Comparison of ENCODE assay signal across 10 mouse cellular contexts in genomic region chr11:7215703-7216102, GRCm38 (mm10). TPM values are rescaled to one million over a fixed set of nuclear protein-coding genes. Genes with fewer than 3 reads are reported as not detected.
A peak's percentile ranks its signal among the peaks of the same experiment; 100 is the strongest.
DNase-seq lines count a peak whose midpoint lies in the region; ATAC-seq lines count a peak whose summit lies in the region.
"Had no signal": no experiment of that assay in that cellular context is flagged by ENCODE, and none has a peak within 500 bp of the region (broad histone marks: within the 10 kb centered on the region; RNA-seq: fewer than 3 reads in every experiment).

No protein-coding gene starts in this region.

- H3K36me3 ChIP-seq in forebrain, embryonic 11.5 days (ENCODE audit: control insufficient read depth, insufficient read depth, low read length), result no peaks in the 10 kb centered on the region
- no peaks in the 10 kb centered on the region for H3K36me3 ChIP-seq in forebrain, embryonic 13.5 days (ENCODE audit: poor library complexity, severe bottlenecking)

- ATAC-seq in forebrain, embryonic 11.5 days (replicated peaks; ENCODE audit: low FRiP score), result no peak
- ATAC-seq in forebrain, embryonic 13.5 days, result no peak

- 15% methylated on average over 8 of the region's 8 CpGs for WGBS in forebrain, embryonic 11.5 days
- 8% methylated on average over 8 of the region's 8 CpGs for WGBS in forebrain, embryonic 13.5 days

- no peak overlapping the region for H3K27ac ChIP-seq in forebrain, embryonic 11.5 days (ENCODE audit: low read depth, low read length)
- H3K27ac ChIP-seq in forebrain, embryonic 13.5 days, result no peak overlapping the region

- no peaks in the 10 kb centered on the region for H3K9me3 ChIP-seq in forebrain, embryonic 11.5 days (ENCODE audit: control insufficient read depth, low read length)
- no peaks in the 10 kb centered on the region for H3K9me3 ChIP-seq in forebrain, embryonic 13.5 days (replicated peaks)

- peaks cover 11% of the 10 kb centered on the region; the same call in 1 of the 2 replicates for H3K4me1 ChIP-seq in forebrain, embryonic 11.5 days (replicated peaks; ENCODE audit: control insufficient read depth, insufficient read depth, low read length)
- H3K4me1 ChIP-seq in forebrain, embryonic 13.5 days, result peaks cover 22% of the 10 kb centered on the region

- H3K4me2 ChIP-seq in forebrain, embryonic 11.5 days (ENCODE audit: low read depth, low read length, severe bottlenecking), result no peak overlapping the region
- no peak overlapping the region for H3K4me2 ChIP-seq in forebrain, embryonic 13.5 days

- H3K27me3 ChIP-seq in forebrain, embryonic 11.5 days (ENCODE audit: control insufficient read depth, insufficient read depth, low read length), result peaks cover 20% of the 10 kb centered on the region
- H3K27me3 ChIP-seq in forebrain, embryonic 13.5 days, result peaks cover 32% of the 10 kb centered on the region

- no peak overlapping the region for H3K4me3 ChIP-seq in forebrain, embryonic 11.5 days (ENCODE audit: low read depth, low read length)
- no peak overlapping the region for H3K4me3 ChIP-seq in forebrain, embryonic 13.5 days

- no peak overlapping the region for H3K9ac ChIP-seq in forebrain, embryonic 11.5 days (ENCODE audit: low read length)
- no peak overlapping the region for H3K9ac ChIP-seq in forebrain, embryonic 13.5 days

- peak; percentile 81 for DNase-seq in forebrain, embryonic 11.5 days (ENCODE audit: low spot score)
- DNase-seq in spleen, postnatal 10 days (ENCODE audit: low spot score in 2 of 2), result peak; percentile 6 to 41
- DNase-seq in spleen, postnatal 14 days (ENCODE audit: low spot score in 2 of 2), result no peak
- peak; percentile 54 to 66 for DNase-seq in frontal cortex, postnatal 25 days (ENCODE audit: low spot score in 2 of 2)
- DNase-seq in layer of hippocampus, postnatal 10 days (ENCODE audit: low spot score in 2 of 2), result peak; percentile 80 to 81
- peak; percentile 75 for DNase-seq in mesoderm, embryonic 11.5 days (ENCODE audit: low read depth, low spot score)
- peak; percentile 60 to 72 for DNase-seq in urinary bladder, postnatal 36 days (ENCODE audit: low spot score in 2 of 2)

RNA-seq across cellular contexts. Expression of gene Igfbp3, which starts 2.0 kb away (rescaled TPM):
- 11.0 and 11.5 TPM in 2 replicates for polyA plus RNA-seq in forebrain, embryonic 11.5 days (2014; fragmentation: Nextera tagmentation; extraction: Ambion mirVana)
- polyA plus RNA-seq in forebrain, embryonic 13.5 days (2015; fragmentation: Nextera tagmentation; extraction: Ambion mirVana), result 9.6 and 11.6 TPM in 2 replicates
- total RNA-seq in layer of hippocampus, postnatal 10 days (2021), result 10 to 100 TPM; 22.4 to 28.8 TPM
- total RNA-seq: hematopoietic stem cell, adult 5-6 weeks; neutrophil, adult 5-6 weeks had no signal

RNA-seq across cellular contexts. Expression of gene Igfbp1, which starts 18.1 kb away (rescaled TPM):
- polyA plus RNA-seq in forebrain, embryonic 11.5 days (2014; fragmentation: Nextera tagmentation; extraction: Ambion mirVana), result 0.16 and 0.17 TPM in 2 replicates
- polyA plus RNA-seq in forebrain, embryonic 13.5 days (2015; fragmentation: Nextera tagmentation; extraction: Ambion mirVana), result 0.18 and 0.30 TPM in 2 replicates
- total RNA-seq in layer of hippocampus, postnatal 10 days (2021), result under 1 TPM in 1 of 2 experiments, not detected in 1; 0.42 TPM
- total RNA-seq: hematopoietic stem cell, adult 5-6 weeks; neutrophil, adult 5-6 weeks had no signal

RNA-seq across cellular contexts. Expression of gene Gm11985, which starts 27.3 kb away (rescaled TPM):
- not detected in 2 replicates for polyA plus RNA-seq in forebrain, embryonic 11.5 days (2014; fragmentation: Nextera tagmentation; extraction: Ambion mirVana)
- polyA plus RNA-seq in forebrain, embryonic 13.5 days (2015; fragmentation: Nextera tagmentation; extraction: Ambion mirVana), result not detected in 2 replicates
- total RNA-seq in layer of hippocampus, postnatal 10 days (2021), result not detected
- total RNA-seq: hematopoietic stem cell, adult 5-6 weeks; neutrophil, adult 5-6 weeks had no signal

Comparison
In these comparisons a context has a peak if more than half of its experiments do, and no peak if none do; other contexts are left out.
1. DNase-seq: peak in forebrain, embryonic 11.5 days (single experiment), spleen, postnatal 10 days (2 of 2), frontal cortex, postnatal 25 days (2 of 2), layer of hippocampus, postnatal 10 days (2 of 2), mesoderm, embryonic 11.5 days (single experiment) and urinary bladder, postnatal 36 days (2 of 2); none in spleen, postnatal 14 days (0 of 2).